Mouse (Mus musculus) embryonic facial prominence, embryonic 11.5 days (tissue): Measurements from ENCODE around the gene Zfp9. TPM values are rescaled to one million over a fixed set of nuclear protein-coding genes. Genes with fewer than 3 reads are reported as not detected.

Experiments
- ATAC-seq: fragments of 200-750 bp; cut with Nextera tagmentation; replicated peaks from 2 replicates; pipeline ENCODE4 v1.8.0; 2017; ENCODE audit warnings: low read depth; ENCODE audit not compliant: insufficient number of reproducible peaks, low FRiP score, low TSS enrichment
- DNase-seq: peaks from one replicate; pipeline ENCODE4 v3.0.0-alpha.2; 2015; ENCODE audit warnings: low spot score
- H3K27ac ChIP-seq: fragments of 300-500 bp; sonication (generic); replicated peaks from 2 replicates; pipeline ENCODE4 v1.5.1; 2014; ENCODE audit warnings: mild to moderate bottlenecking, low read depth, low read length, control low read depth
- H3K27me3 ChIP-seq: fragments of 300-500 bp; sonication (generic); 2 replicates; pipeline ENCODE4 v1.6.1; 2014; ENCODE audit warnings: mild to moderate bottlenecking, low read length, moderate library complexity, mixed read lengths; ENCODE audit not compliant: control insufficient read depth, insufficient read depth
- H3K36me3 ChIP-seq: fragments of 300-500 bp; sonication (generic); replicated peaks from 2 replicates; pipeline ENCODE4 v1.6.1; 2014; ENCODE audit warnings: low read depth, mild to moderate bottlenecking, low read length, moderate library complexity, mixed read lengths; ENCODE audit not compliant: control insufficient read depth, insufficient read depth
- H3K4me1 ChIP-seq: fragments of 300-500 bp; sonication (generic); 2 replicates; pipeline ENCODE4 v1.6.1; 2014; ENCODE audit warnings: low read length, mixed read lengths; ENCODE audit not compliant: control insufficient read depth, insufficient read depth
- H3K4me2 ChIP-seq: fragments of 300-500 bp; sonication (generic); 2 replicates; pipeline ENCODE4 v1.6.1; 2014; ENCODE audit warnings: low read depth, mild to moderate bottlenecking, control low read depth, low read length, moderate library complexity
- H3K4me3 ChIP-seq: fragments of 300-500 bp; sonication (generic); 2 replicates; pipeline ENCODE4 v1.5.1; 2014; ENCODE audit warnings: low read depth, low read length, control low read depth
- H3K9ac ChIP-seq: fragments of 300-500 bp; sonication (generic); replicated peaks from 2 replicates; pipeline ENCODE4 v1.6.1; 2014; ENCODE audit warnings: mild to moderate bottlenecking, control low read depth, low read length
- H3K9me3 ChIP-seq: fragments of 300-500 bp; sonication (generic); replicated peaks from 2 replicates; pipeline ENCODE4 v1.6.1; 2016; ENCODE audit warnings: mild to moderate bottlenecking, low read length, inconsistent platforms, mixed read lengths; ENCODE audit not compliant: control insufficient read depth
- WGBS: fragments of 180-500 bp; shearing (Covaris S2); extraction: QIAGEN DNeasy Blood & Tissue Kit; methylation state at CpG from one replicate; pipeline ENCODE4 v1.1.7; 2014; 5-methylcytosine and 5-hydroxymethylcytosine counted together
- polyA plus RNA-seq: library from polyadenylated mRNA; unstranded; fragments of >200 nt; fragmentation: Nextera tagmentation; extraction: Ambion mirVana; gene quantifications from 2 replicates; pipeline ENCODE4 v1.2.1, GENCODE M21; 2014

Gene Zfp9
- polyA plus RNA-seq: 13.7 and 14.1 TPM in 2 replicates

DNA sequence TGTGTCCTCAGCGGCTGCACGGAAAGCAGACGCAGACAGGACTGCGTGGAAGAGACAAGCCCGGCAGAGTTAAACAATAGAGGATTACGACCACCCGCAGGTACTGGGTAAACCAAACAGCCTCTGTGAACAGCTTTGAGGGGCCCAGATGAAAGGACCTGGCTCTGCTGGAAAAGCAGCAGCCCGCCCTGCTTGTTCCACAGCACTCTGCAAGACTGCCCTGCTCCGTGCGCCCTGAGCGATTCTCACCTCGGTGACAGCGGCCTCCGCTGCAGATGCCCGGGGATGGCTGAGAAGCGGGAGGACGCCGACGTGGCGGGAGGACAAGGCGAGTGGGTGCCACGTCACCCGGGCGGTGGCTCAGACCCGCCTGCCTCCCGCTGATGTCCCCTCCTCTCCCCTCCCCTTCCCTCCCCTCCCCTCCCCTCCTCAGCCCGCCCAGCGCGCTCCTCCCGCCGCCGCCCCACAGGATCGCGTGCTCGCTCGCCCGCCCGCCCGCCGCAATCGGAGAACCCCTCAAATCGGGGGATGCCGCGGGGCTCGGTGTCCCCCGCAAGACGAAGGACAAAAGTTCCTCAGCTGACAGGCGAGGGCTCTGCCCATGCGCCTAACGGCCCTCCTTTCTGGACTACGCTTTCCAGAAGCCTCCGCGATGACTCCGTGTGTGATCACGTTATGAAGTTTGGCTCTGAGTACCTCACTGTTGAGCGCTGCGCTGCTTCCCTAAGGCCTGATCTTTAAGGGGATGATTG is at the start of gene Zfp9:
Zfp9 (minus strand) TSS at position 364 of the 752 bp plus-strand sequence.
- Histone ChIP-seq H3K4me3 (peak within 1 kb of the TSS; percentile 65), H3K9ac (peak within 1 kb of the TSS; percentile 76), H3K4me2 (peak within 1 kb of the TSS; percentile 83), H3K27me3 (no peaks in the 10 kb centered on the region), H3K9me3 (no peaks in the 10 kb centered on the region), H3K4me1 (no peaks in the 10 kb centered on the region), H3K27ac (peak within 1 kb of the TSS; percentile 81), H3K36me3 (no peaks in the 10 kb centered on the region)
- ATAC-seq (peak; percentile 82), DNase-seq (peak; percentile 80)
- WGBS: under 1% methylated on average over 45 of the region's 57 CpGs

DNA sequence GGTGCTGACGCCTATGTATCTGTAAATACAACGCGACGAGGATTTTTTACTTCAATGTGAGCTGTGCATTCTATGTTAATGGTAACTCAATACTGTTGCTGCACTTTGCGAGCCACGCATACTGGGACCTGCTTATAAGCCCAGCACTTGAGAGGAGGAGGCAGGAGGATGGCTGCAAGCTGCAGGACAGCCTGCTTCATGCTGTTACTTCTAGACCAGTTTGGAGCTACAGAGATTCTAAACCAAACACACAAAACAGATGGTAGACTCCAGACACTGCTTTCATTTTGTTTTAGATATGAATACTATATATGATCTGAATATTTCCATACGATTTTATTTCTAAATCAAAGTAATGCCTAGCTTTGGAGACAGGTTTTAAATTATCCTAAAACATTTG is 41.5 kb upstream of the Zfp9 start:
- H3K36me3 ChIP-seq: peaks cover 5% of the 10 kb centered on the region
- no peak overlapping the region for H3K27ac ChIP-seq
- H3K27me3 ChIP-seq: no peaks in the 10 kb centered on the region
- no peaks in the 10 kb centered on the region for H3K9me3 ChIP-seq
- ATAC-seq (no peak), DNase-seq (peak; percentile 12)
- H3K4me2 ChIP-seq: no peak overlapping the region
- WGBS: 80% methylated on average over 7 of the region's 7 CpGs
- H3K9ac ChIP-seq: no peak overlapping the region
- H3K4me1 ChIP-seq: no peaks in the 10 kb centered on the region
- H3K4me3 ChIP-seq: no peak overlapping the region

DNA sequence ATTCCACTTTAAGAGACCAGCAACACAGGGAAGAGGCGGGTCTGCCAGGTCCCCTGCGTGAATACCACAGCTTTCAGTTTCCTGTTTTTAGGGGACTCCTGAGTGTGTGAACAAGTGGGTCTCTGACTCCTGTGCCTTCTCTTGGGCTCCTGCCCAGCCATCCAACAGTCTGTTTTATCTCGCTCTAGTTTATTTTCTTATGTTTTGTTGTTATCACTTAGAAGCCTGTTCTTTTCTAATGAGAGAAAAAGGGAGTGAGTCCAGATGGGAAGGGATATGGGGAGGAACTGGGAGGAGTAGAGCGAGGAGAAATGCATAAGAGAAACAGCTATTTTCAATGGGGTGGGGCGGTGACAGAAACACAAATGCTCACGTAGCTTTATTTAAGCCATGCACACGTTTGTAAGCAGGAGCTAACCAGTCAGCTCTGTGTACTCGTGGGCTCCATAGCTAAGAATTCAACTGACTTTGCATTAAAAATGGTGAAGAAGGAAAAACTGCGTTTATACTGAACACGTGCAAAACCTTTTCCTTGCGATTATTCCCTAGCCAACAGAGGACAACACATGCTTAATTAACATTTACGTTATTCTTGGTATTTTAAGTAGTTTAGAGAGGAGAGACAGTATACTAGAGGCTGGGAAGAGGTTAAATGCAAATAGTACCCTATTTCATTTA is 34.4 kb upstream of the Zfp9 start:
- 94% methylated on average over 12 of the region's 12 CpGs for WGBS
- peaks cover 3% of the 10 kb centered on the region for H3K36me3 ChIP-seq
- H3K9me3 ChIP-seq: no peaks in the 10 kb centered on the region
- no peaks in the 10 kb centered on the region for H3K4me1 ChIP-seq
- no peak overlapping the region for H3K27ac ChIP-seq
- no peak overlapping the region for H3K4me3 ChIP-seq
- no peak overlapping the region for H3K4me2 ChIP-seq
- H3K9ac ChIP-seq: no peak overlapping the region
- no peaks in the 10 kb centered on the region for H3K27me3 ChIP-seq
- ATAC-seq (no peak), DNase-seq (no peak)

DNA sequence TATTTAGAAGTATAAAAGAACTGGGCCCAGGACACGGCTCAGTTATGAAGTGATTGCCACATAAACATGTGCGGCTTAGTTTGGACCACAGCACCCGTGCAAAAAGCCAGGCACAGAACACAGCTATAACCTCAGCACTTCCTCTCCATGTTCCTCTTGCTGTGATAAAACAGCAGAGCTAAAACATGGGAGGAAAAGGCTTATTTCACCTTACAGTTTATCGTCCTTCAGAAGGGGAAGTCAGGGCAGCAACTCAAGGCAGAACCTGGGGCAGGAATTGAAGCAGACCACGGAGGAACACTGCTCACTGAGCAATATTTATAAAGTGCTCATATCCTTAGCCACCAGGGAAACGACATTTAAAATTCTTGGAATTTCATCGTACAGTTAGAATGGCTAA is 19.9 kb upstream of the Zfp9 start:
- no peaks in the 10 kb centered on the region for H3K9me3 ChIP-seq
- no peaks in the 10 kb centered on the region for H3K27me3 ChIP-seq
- H3K9ac ChIP-seq: no peak overlapping the region
- DNase-seq (no peak), ATAC-seq (no peak)
- no peaks in the 10 kb centered on the region for H3K4me1 ChIP-seq
- no peak overlapping the region for H3K4me2 ChIP-seq
- 90% methylated on average over 7 of the region's 7 CpGs for WGBS
- H3K4me3 ChIP-seq: no peak overlapping the region
- H3K27ac ChIP-seq: no peak overlapping the region
- no peaks in the 10 kb centered on the region for H3K36me3 ChIP-seq

DNA sequence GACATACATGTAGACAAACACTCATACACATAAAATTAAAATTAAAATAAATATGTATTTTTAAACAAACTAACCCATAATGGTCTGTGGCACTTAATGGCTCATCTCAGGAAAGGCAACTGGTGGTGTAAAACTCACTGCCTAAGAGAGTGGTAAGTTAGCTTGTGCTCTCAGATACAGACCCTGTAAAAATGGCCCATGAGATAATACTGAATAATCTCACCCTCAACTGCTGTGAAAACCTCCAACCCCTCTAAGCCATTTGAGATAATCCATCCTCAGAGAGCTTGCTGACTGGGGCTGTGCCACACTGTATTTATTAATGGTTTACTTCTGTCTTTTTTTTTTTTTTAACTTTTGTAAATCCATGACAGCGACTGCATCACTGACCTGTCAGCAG is 3.0 kb upstream of the Zfp9 start:
- no peaks in the 10 kb centered on the region for H3K4me1 ChIP-seq
- DNase-seq (no peak), ATAC-seq (no peak)
- H3K9ac ChIP-seq: no peak overlapping the region
- H3K36me3 ChIP-seq: no peaks in the 10 kb centered on the region
- H3K9me3 ChIP-seq: no peaks in the 10 kb centered on the region
- no peaks in the 10 kb centered on the region for H3K27me3 ChIP-seq
- H3K4me2 ChIP-seq: no peak overlapping the region
- H3K27ac ChIP-seq: no peak overlapping the region
- WGBS: 77% methylated on average over 1 of the region's 1 CpGs
- no peak overlapping the region for H3K4me3 ChIP-seq

DNA sequence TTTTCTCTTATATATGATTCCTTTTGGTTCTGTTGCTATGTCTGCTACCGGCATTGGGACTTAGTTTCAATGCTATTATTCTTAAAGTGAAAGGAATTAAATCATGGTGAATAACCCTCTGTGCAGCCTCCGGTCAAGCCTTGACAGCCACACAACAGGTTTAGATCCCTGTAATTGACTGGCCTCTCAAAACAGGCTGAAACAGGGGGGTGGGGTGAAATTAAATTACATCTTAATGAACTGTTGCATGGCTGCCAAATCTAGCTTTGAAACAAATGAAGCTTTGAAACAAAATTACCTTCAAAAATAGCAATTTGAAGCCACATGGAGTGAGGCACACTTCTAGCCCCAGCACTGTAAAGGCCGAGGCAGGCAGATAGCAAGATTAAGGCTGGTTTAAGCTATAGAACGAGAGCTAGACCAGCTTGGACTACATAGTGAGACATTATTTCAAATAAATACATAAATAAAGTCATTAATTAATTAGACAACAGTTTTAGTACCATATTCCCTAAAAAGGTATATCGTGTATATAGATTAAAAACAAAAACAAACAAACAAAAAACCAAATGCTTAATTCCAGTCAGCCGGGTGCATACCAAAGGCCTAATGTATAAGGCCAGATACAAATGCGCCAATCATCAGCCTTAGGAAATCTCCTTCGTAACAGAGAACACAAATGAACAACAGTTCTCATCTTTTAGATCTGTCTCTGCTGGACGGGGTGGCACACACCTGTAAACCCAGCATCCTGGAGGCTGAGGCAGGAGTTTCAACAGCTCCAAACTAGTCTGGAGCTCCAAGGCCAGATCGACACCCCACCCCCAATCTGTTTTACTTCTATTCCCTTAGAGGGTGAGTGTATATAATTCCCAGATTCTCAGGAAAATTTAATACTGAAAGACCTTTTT is 990 bp downstream of the Zfp9 start:
- Histone ChIP-seq H3K36me3 (no peaks in the 10 kb centered on the region), H3K4me2 (peak overlapping the region; percentile 83), H3K9me3 (no peaks in the 10 kb centered on the region), H3K4me3 (peak overlapping the region; percentile 65), H3K27ac (no peak overlapping the region), H3K27me3 (no peaks in the 10 kb centered on the region), H3K4me1 (no peaks in the 10 kb centered on the region), H3K9ac (peak overlapping the region; percentile 76)
- ATAC-seq: peak; percentile 21; the same call in 1 of the 2 replicates
- 25% methylated on average over 10 of the region's 10 CpGs for WGBS
- DNase-seq: peak; percentile 45

DNA sequence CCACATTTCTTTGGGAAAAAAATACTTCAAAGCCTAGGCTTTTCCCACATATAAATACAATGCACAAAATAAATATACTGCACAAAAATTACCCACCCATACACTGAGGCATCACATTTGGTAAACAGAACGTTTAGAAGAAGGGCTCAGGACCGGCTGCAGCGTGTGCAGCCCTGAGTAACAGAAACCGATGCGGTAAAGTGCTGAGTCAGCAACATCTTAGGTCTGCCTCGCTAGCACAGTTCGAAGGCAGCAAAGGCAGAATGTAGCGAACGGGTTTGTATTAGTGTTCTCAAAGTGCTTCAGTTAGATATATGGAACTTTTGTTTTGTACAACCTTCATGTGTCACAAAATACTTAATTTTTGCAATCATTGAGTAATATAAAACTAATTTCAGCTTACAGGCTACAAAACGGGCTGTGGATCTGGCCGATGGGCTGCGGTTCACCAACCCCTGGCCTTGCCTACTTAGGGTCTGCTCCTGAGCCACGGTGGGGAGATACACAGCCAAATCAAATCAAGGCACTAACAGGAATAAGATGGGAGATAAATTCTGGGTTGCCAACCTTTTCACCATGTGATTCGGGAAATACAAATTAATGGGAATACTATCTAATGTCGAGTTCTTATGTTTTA is 16.9 kb downstream of the Zfp9 start:
- no peak overlapping the region for H3K27ac ChIP-seq
- H3K9ac ChIP-seq: no peak overlapping the region
- no peak overlapping the region for H3K4me2 ChIP-seq

More for the DNA sequence above, 16.9 kb downstream of the Zfp9 start:
- Histone ChIP-seq H3K9me3 (no peaks in the 10 kb centered on the region), H3K4me3 (no peak overlapping the region), H3K27me3 (no peaks in the 10 kb centered on the region), H3K4me1 (no peaks in the 10 kb centered on the region), H3K36me3 (no peaks in the 10 kb centered on the region; the same call in 1 of the 2 replicates)
- ATAC-seq (no peak), DNase-seq (no peak)
- 78% methylated on average over 15 of the region's 15 CpGs for WGBS
